Mouse (Mus musculus) central nervous system, embryonic 14 days (tissue): Measurements from ENCODE around the gene Zc3h18. TPM values are rescaled to one million over a fixed set of nuclear protein-coding genes. Genes with fewer than 3 reads are reported as not detected.

Experiments used
- polyA plus RNA-seq: library from polyadenylated mRNA; depleted of rRNA; stranded (reverse); fragments of >200 nt; gene quantifications from 2 replicates; pipeline ENCODE4 v1.2.3, GENCODE M21; 2012; rRNA removed

Gene Zc3h18
- 50.7 and 56.9 TPM in 2 replicates for polyA plus RNA-seq

DNA sequence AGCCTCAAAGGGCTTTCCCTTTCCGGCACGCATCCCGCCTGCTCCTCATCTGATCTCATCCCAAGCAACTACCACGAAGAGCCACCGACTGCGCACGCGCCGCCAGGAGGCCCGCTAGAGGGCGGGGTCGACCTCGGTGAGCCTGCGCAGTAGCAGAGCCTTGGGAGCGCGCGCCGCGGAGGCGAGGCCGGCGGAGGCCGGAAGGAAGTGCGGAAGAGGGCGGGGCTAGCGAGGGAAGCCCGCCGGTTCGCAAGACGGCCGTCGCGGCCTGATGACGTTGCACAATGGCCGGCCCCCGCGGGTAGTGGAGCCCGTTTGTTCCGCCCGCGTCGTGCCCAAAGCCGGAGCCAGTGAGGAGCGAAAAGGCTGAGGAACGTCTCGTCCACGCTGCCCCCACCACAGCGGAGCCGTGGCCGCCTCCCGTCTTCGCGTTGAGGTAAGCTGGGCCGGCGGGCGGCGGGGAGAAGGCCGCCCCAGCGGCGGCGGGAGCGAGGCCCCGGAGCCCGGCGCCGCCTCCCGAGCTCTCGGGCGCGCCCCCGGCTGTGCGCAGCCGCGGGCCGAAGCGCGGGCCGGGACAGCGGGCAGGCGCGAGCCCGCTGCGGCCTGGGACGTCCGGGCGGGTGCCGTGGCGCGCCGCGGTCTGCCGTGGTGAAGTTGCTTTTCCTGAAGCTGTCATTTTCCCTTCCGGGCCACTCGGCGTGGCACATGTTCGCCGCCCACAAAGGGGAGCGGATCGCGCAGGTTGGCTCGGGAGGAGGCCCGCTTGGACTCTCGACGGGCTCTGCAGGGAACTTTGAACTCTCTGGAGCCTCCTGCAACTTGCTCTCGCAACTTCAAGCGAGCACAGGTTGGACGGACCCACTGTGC lies at the start of gene Zc3h18:
Zc3h18 (plus strand) TSS at position 245 of the 867 bp plus-strand sequence.

DNA sequence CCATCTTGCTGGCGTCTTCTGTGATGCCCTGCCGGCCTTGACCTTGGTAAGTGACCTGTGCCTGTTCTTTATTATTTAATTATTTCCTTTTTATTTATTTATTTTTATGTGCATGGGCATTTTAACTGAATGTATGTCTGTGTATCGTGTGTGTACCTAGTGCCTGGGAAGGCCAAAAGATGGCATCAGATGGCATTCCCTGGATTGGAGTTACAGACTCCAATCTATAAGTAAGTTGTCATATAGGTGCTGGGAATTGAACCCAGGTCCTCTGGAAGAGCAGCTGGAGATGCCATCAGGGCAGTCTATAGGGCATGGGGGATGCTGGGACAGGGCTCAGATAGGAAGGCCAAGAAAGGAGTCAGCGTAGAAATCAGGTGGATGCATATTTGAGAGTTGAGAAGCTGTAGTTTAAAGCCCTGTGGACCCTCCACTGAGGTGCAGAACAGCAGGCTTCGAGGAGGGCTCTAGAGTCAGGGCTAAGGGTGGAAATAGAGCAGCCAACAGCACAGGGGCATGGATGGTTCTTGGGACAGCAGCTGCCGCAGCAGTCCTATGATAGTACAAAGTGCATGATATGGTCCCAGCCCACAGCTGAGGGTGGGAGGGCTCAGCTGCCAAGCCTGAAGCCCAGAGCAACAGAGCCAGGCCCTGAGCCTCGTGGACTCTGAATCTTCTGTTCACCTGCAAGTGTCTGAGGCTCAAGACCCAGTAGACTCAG lies 15.6 kb upstream of the Zc3h18 start, which contains the start of gene Trhr2:
Trhr2 (minus strand) TSS at position 51 of the 721 bp plus-strand sequence.

GRCm38 (mm10) chr8:122421376-122422070 lies 45.1 kb downstream of the Zc3h18 start, which contains the start of gene Il17c:
Il17c (plus strand) TSS chr8:122422020.

DNA sequence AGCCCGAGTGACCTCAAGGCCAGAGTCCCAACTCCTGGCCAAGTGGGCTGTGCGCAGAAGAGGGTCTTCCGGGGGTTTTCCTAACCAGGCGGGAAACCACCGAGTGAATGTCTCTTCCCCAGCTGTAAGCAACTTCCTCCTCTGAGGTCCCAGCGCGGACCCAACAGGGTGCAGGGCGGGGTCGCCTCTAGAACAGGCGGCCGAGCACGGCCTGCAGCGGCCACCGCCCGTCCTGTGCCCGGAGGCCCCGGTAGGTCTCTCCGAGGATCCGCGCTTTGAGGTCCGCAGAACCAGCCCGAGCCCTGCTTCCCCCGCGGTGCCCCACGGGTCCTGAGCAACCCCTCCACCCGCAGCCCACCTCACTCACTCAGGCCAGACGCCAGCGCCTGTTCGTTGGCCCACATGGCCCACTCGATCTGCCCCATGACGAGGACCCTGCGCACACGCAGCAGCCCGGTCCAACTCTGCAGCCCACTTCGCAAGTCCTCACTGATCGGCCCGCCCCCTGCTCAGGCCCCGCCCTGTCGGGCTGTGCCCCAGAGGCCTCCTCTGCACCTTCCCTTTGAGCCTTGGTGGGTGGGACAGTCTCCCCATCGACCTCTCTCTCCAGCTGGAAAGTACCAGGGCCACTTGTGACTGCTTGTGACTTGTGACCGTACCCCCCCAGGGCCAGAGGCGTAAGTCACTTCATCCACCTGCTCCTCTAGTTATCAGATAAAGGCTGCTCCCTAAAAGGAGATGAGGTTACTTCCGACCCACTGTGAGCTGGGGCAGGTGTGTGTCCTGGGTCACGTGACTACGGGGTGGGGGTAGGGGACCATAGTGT lies 56.2 kb downstream of the Zc3h18 start, which contains the start of gene Cyba:
Cyba (minus strand) TSS at position 488 of the 826 bp plus-strand sequence.

DNA sequence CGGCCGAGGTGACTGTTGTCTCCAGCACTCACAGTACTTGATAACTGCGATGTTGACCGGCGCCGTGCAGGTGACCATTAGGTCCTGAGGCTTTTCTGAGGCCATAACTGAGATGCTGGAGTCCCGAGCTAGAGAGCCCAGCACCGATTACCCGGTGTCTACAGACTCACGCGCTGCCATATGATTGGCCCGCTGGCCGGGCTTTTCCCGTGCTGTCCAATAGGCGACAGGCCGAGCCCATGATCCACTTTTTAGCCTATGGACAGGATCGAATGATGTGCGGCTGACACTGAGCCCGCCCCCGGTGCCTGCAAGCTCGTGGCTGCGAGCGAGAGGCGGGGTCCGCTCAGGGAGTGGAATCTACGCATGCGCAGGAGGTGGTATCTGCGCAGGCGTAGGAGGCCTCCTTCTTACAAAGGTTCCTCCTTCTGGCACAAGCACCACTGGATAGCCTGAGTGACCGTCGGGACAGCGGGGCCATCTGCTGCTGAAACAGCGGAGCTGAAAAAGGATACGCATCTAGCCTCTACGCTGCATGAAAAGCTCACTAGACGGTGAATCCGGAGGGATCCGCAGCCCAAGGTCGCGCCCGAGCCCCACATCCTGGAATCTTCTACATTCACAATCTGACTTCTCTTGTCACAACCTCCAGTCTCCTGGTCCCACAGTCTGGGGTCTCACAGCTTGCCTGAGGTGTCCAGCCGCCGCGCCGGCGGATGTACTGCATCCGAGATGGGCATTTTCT lies 67.0 kb downstream of the Zc3h18 start, which contains the start of gene Mvd:
Mvd (minus strand) TSS at position 161 of the 745 bp plus-strand sequence.

GRCm38 (mm10) chr8:122460524-122461472 lies 84.4 kb downstream of the Zc3h18 start, which contains the start of gene Snai3:
Snai3 (minus strand) TSS chr8:122460733.

Other genes with a start within 250 kb of the Zc3h18 start
- 7.2 and 13.5 TPM in 2 replicates for gene Zfpm1, start 94.5 kb upstream of the Zc3h18 start, polyA plus RNA-seq
- gene Trhr2, start 15.9 kb upstream of the Zc3h18 start, polyA plus RNA-seq: 0.05 and 0.81 TPM in 2 replicates
- gene Il17c, start 45.4 kb downstream of the Zc3h18 start, polyA plus RNA-seq: 0.65 and 1.1 TPM in 2 replicates
- 26.5 and 39.1 TPM in 2 replicates for gene Cyba, start 56.3 kb downstream of the Zc3h18 start, polyA plus RNA-seq
- 50.6 and 51.9 TPM in 2 replicates for gene Mvd, start 66.8 kb downstream of the Zc3h18 start, polyA plus RNA-seq
- gene Snai3, start 84.1 kb downstream of the Zc3h18 start, polyA plus RNA-seq: 0.34 TPM in 1 of 2 replicates, not detected in the other
- gene Rnf166, start 99.5 kb downstream of the Zc3h18 start, polyA plus RNA-seq: 60.5 and 60.6 TPM in 2 replicates
- 80.4 and 84.3 TPM in 2 replicates for gene Ctu2, start 99.5 kb downstream of the Zc3h18 start, polyA plus RNA-seq
- 13.7 and 28.0 TPM in 2 replicates for gene Piezo1, start 174.7 kb downstream of the Zc3h18 start, polyA plus RNA-seq
- 30.7 and 34.3 TPM in 2 replicates for gene Cdt1, start 191.4 kb downstream of the Zc3h18 start, polyA plus RNA-seq
- 116 and 124 TPM in 2 replicates for gene Aprt, start 200.3 kb downstream of the Zc3h18 start, polyA plus RNA-seq
- 6.0 and 7.0 TPM in 2 replicates for gene Galns, start 234.9 kb downstream of the Zc3h18 start, polyA plus RNA-seq
- gene Trappc2l, start 235.0 kb downstream of the Zc3h18 start, polyA plus RNA-seq: 177 and 206 TPM in 2 replicates
- not detected in 2 replicates for gene Pabpn1l, start 246.1 kb downstream of the Zc3h18 start, polyA plus RNA-seq